Mouse (Mus musculus) brown adipose tissue, adult 24 weeks (tissue): Measurements from ENCODE around the gene Olfr633. TPM values are rescaled to one million over a fixed set of nuclear protein-coding genes. Genes with fewer than 3 reads are reported as not detected.
"Not testable (repeated sequence)": the region's sequence is repeated elsewhere in the genome, so short reads cannot be mapped to it uniquely, and the experiment has no call there.

Experiments
- H3K27ac ChIP-seq: fragments of 200-500 bp; replicated peaks from 2 replicates; pipeline ENCODE4 v1.5.1; 2012; ENCODE audit warnings: low read depth, mild to moderate bottlenecking, low read length
- H3K4me1 ChIP-seq: fragments of 200-500 bp; 2 replicates; pipeline ENCODE4 v1.6.1; 2012; ENCODE audit warnings: low read length, mixed read lengths; ENCODE audit not compliant: control insufficient read depth, insufficient read depth, insufficient read length
- H3K4me3 ChIP-seq: fragments of 200-500 bp; 2 replicates; pipeline ENCODE4 v1.5.1; 2012; ENCODE audit warnings: low read depth, mild to moderate bottlenecking, low read length, moderate library complexity; ENCODE audit not compliant: insufficient read depth
- polyA plus RNA-seq: library from polyadenylated mRNA; stranded (reverse); fragments of >200 nt; gene quantifications from 2 replicates; pipeline ENCODE4 v1.2.4, GENCODE M21; 2012; ENCODE audit not compliant: missing spikeins, insufficient read depth, insufficient read length

The Olfr633 gene
- polyA plus RNA-seq, result not detected in 2 replicates

DNA sequence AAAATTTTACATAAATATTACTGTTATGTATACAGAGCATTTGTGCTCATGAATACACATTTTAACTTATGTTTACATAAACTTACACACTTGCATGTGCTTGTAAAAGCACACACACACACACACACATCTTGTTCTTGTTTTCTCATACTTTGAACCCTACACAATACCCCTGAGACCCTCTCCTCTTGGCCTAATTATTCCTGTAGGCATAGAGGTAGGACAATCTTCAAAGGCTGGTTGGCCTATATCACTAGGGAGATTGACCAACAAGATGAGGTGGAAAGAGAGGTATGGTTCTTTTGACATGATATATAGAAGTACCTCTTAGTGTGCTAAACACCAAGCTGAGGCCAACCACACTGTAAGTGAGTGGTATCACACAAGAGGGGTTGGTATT is at the start of gene Olfr633:
Olfr633 (plus strand) TSS at position 301 of the 400 bp plus-strand sequence.
- H3K4me1 ChIP-seq, result no peaks in the 10 kb centered on the region
- H3K27ac ChIP-seq, result no peak within 1 kb of the TSS
- no peak within 1 kb of the TSS for H3K4me3 ChIP-seq

DNA sequence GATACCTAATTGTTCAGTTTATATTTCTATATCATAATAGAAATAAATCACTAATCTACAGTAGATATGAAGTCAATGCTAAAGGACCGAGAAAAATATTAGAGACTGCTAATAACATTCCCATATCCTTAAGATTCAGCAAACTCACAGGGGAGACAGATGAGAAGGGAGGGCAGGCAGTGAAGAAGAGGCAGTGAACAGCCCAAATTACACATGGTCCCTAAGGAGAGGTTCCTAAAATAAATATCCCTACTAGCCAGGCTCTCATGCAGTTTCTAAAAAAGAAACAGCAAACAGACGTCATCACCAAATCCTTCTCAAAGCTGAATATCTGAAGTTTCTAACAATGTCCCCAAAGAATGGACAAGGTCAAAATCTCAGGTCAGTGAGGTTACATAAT is 41.0 kb upstream of the Olfr633 start, which contains the start of gene Olfr65:
Olfr65 (plus strand) TSS at position 301 of the 400 bp plus-strand sequence.
- Histone ChIP-seq H3K4me3 (no peak within 1 kb of the TSS), H3K27ac (no peak within 1 kb of the TSS), H3K4me1 (no peaks in the 10 kb centered on the region)

DNA sequence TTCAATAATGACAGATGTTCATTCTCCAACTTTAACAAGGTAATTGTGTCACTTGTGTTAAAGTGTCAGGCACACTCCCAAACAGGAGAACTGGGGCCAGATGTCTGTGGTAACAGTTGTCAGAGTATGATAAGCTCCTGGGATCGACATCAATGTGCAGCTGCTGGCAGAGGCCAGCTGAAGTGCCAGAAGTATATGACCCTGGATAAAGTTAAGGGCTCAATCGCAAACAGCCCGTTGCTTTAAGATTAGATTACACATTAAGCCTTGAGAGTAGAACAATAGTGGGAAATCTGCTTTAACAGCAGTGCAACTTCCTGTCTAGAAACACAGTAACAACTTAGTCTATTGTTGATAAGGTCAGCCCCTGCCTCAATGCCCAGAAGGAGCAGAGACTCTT is 34.2 kb upstream of the Olfr633 start:
- no peak overlapping the region for H3K4me3 ChIP-seq
- no peaks in the 10 kb centered on the region for H3K4me1 ChIP-seq
- no peak overlapping the region for H3K27ac ChIP-seq

DNA sequence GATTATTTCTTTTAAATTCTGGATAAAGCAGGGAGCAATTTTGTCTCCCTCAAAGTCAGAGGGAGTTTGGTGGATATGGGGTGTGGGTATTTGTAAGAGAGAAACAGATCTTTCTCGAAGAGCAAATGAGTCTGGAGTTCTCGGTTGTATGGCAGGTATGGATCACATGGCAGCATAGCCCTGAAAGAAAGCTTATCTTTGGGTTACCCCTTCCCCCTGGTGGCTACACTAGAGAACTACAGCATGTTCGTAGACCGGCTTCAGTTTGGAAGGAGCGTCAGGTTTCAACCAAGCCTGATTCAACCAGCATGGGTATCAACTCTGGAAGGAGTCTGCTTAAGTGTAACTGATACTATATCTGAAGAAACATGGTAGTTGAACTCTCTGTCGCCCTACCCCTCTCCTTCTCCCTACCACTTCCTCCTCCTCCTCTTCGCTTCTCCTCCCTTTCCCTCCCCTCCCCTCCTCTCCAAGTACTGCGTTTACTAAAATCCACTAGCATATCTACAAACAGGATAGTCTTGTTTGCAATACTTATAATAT is 31.2 kb upstream of the Olfr633 start:
- H3K4me1 ChIP-seq, result no peaks in the 10 kb centered on the region
- H3K27ac ChIP-seq, result no peak overlapping the region
- H3K4me3 ChIP-seq, result no peak overlapping the region

DNA sequence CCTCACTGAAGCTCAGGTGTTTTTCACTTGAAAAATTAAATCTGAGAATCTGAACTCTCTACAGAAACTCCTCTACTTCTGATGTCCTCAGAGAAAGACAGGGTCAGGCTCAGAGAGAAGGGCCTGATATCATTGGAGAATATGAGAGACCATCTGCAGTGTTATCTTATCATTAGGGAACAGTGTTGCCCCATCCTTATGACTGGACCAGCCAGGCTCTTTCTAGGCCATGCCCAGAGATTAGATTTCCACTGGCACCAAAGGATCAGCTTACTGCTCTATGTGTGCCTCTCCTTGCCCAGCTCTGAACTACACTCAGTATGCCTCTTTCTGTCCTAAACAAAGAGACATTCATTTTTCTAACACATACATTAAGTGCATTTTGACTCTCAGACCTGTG is 28.9 kb upstream of the Olfr633 start:
- Histone ChIP-seq H3K4me1 (no peaks in the 10 kb centered on the region), H3K4me3 (no peak overlapping the region), H3K27ac (no peak overlapping the region)

DNA sequence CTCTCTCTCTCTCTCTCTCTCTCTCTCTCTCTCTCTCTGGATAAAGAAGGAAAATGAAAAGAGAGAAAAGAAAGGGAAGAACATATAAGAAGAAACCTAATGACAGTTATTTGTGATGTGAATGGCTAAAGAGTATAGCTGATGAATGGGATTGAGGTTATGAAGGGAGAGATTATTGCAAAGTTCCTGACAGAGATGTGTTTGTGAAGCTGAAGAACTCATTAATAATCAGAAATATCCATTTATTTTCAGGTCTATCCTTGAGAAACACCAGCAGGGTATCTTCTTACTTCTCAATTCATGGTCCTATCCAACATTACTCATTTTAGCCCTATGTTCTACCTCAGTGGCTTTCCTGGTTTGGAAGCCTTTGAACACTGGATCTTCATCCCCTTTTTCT is 15.7 kb upstream of the Olfr633 start, which contains the start of gene Olfr631:
Olfr631 (plus strand) TSS at position 301 of the 400 bp plus-strand sequence.
- H3K4me3 ChIP-seq, result no peak within 1 kb of the TSS
- no peaks in the 10 kb centered on the region for H3K4me1 ChIP-seq

DNA sequence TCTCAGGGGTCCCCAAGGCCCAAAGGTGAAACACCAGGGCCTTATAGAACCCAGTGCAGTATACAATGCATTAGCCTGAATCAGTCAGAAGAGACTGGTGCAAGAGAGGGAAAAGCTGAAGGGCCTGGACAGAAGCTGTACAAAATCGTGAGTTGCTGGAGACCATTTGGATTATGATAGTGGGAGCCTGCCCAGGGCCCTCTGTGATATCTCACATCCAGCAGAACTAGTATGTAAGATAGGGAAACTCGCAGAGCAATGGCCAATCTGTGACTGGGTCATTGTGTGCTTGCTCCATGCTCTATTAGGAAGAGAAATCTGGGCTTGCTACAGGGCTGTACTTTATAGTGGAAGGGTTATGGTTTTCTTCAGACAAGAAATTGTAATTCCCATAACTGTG is 10.0 kb upstream of the Olfr633 start, which contains the start of gene Olfr632:
Olfr632 (plus strand) TSS at position 84 of the 400 bp plus-strand sequence.
- H3K4me1 ChIP-seq, result no peaks in the 10 kb centered on the region
- no peak within 1 kb of the TSS for H3K4me3 ChIP-seq
- no peak within 1 kb of the TSS for H3K27ac ChIP-seq

More for the DNA sequence above, 15.7 kb upstream of the Olfr633 start, which contains the start of gene Olfr631:
- H3K27ac ChIP-seq, result no peak within 1 kb of the TSS

DNA sequence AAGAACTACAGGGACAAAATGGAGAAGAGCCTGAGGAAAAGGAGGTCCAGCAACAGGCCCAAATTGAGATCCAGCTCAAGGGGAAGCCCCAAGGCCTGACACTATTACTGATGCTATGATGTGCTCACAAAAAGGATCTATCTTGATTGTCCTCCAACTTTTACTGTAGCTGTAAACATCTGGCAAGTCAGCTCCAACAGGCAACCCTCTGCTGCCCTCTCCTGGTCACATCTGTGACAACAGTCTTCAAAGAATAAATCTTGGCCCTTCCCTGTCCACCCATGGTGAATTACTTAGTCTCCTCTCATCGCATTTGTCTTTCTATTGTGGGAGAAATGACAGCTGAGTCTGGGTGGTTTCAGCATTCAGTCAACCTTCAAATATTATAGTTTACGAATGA is 1.5 kb upstream of the Olfr633 start:
- H3K27ac ChIP-seq, result no peak overlapping the region

DNA sequence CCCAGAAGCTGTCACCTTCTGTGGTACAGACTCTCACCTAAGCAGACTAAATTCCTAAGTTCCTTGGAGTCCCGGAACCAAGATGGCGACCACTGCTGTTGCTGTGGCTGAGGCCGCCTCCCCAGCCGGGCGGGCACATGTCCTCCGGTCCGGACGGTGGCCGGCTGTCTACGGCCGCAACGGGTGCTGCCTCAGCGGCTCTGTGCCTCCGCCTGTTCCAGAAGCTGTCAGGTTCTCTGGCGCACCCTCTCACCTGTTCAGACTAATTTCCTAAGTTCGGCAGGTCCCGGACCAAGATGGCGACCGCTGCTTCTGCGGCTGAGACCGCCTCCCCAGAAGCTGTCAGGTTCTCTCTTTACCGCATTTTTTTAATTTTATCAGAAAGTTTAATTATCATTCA is 22.6 kb downstream of the Olfr633 start:
- not testable (repeated sequence) for H3K4me3 ChIP-seq, H3K4me1 ChIP-seq, H3K27ac ChIP-seq

More for the DNA sequence above, 1.5 kb upstream of the Olfr633 start:
- Histone ChIP-seq H3K4me3 (no peak overlapping the region), H3K4me1 (no peaks in the 10 kb centered on the region)

DNA sequence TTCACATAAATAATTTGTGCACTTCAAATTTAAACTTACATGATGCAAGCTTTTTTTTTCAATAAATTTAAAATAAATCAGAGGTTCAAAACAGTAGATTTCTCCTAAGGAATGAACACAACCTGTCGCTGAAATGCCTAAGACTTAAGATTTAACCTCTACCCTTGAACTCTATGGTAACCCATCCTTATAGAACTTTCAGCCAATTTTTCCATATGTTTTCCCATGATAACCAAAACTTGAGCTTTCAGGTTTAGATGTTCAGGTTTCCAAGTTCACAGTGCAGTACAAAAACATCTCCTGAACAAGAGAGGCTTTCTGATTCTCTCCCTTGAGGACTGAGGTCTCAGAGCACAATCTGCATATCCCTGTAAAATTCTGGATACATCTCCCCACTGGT is 26.6 kb downstream of the Olfr633 start, which contains the start of gene Olfr635:
Olfr635 (plus strand) TSS at position 301 of the 400 bp plus-strand sequence.
- Histone ChIP-seq H3K4me1 (no peaks in the 10 kb centered on the region), H3K27ac (no peak within 1 kb of the TSS), H3K4me3 (no peak within 1 kb of the TSS)

DNA sequence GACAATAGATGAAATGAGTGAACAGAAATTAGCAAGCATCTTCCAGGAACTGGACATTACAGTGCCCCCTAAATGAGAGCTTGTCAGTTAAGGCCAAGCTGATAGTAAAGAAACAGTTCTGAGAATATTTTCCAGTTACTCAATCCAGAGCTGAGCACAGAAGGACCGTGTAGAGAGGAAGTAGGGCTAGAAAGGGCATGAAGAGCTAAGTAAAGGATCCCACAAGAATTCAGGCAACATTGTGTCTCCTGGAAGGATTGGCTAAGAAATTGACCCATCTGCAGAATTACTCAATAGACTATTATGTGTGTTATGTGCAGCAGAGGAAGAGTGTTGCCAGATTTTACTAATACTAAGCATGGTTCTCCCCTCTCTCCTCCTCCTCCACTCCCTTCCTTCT is 27.5 kb downstream of the Olfr633 start:
- H3K27ac ChIP-seq, result no peak overlapping the region
- no peaks in the 10 kb centered on the region for H3K4me1 ChIP-seq
- H3K4me3 ChIP-seq, result no peak overlapping the region

DNA sequence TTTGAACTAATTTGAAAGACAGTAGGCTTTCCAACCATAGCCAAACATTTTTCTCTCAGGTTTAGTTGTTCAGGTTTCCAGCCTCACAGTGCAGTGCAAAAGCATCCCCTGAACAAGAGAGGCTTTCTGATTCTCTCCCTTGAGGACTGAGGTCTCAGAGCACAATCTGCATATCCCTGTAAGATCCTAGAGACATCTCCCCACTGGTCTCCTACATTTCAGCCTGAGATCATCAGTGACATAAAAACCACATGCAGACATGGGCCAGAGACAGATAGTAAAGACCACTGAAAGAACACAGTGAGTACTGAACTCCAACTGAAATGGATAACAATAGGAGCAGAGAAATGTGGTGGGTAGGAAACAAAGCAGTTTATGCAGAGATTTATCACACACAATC is 54.2 kb downstream of the Olfr633 start, which contains the start of gene Olfr638:
Olfr638 (plus strand) TSS at position 301 of the 400 bp plus-strand sequence.
- no peak within 1 kb of the TSS for H3K4me3 ChIP-seq
- H3K27ac ChIP-seq, result no peak within 1 kb of the TSS
- no peaks in the 10 kb centered on the region for H3K4me1 ChIP-seq

Other genes with a start within 250 kb of the Olfr633 start
- not detected in 2 replicates for gene Olfr243, start 229.8 kb upstream of the Olfr633 start, polyA plus RNA-seq
- not detected in 2 replicates for gene Olfr628, start 214.1 kb upstream of the Olfr633 start, polyA plus RNA-seq
- not detected in 2 replicates for gene Olfr629, start 199.5 kb upstream of the Olfr633 start, polyA plus RNA-seq
- not detected in 2 replicates for gene Olfr630, start 187.1 kb upstream of the Olfr633 start, polyA plus RNA-seq
- gene Olfr69, start 172.8 kb upstream of the Olfr633 start, polyA plus RNA-seq, result not detected in 2 replicates
- gene Olfr68, start 164.7 kb upstream of the Olfr633 start, polyA plus RNA-seq, result not detected in 2 replicates
- not detected in 2 replicates for gene Olfr67, start 152.6 kb upstream of the Olfr633 start, polyA plus RNA-seq
- gene Hbb-bt, start 130.4 kb upstream of the Olfr633 start, polyA plus RNA-seq, result 87.6 and 749 TPM in 2 replicates
- 880 and 4,613 TPM in 2 replicates for gene Hbb-bs, start 116.3 kb upstream of the Olfr633 start, polyA plus RNA-seq
- not detected in 2 replicates for gene Hbb-bh2, start 103.9 kb upstream of the Olfr633 start, polyA plus RNA-seq
- gene Hbb-bh1, start 101.3 kb upstream of the Olfr633 start, polyA plus RNA-seq, result not detected in 2 replicates
- not detected in 2 replicates for gene Hbb-y, start 91.2 kb upstream of the Olfr633 start, polyA plus RNA-seq
- gene Olfr66, start 58.2 kb upstream of the Olfr633 start, polyA plus RNA-seq, result not detected in 2 replicates
- not detected in 2 replicates for gene Olfr64, start 50.0 kb upstream of the Olfr633 start, polyA plus RNA-seq
- gene Olfr65, start 41.0 kb upstream of the Olfr633 start, polyA plus RNA-seq, result not detected in 2 replicates
- gene Olfr631, start 15.6 kb upstream of the Olfr633 start, polyA plus RNA-seq, result not detected in 2 replicates
- gene Olfr632, start 10.1 kb upstream of the Olfr633 start, polyA plus RNA-seq, result not detected in 2 replicates
- gene Olfr635, start 26.7 kb downstream of the Olfr633 start, polyA plus RNA-seq, result not detected in 2 replicates
- gene Olfr638, start 54.3 kb downstream of the Olfr633 start, polyA plus RNA-seq, result not detected in 2 replicates
- not detected in 2 replicates for gene Olfr639, start 72.9 kb downstream of the Olfr633 start, polyA plus RNA-seq
- not detected in 2 replicates for gene Olfr640, start 81.1 kb downstream of the Olfr633 start, polyA plus RNA-seq
- not detected in 2 replicates for gene Olfr641, start 91.0 kb downstream of the Olfr633 start, polyA plus RNA-seq
- not detected in 2 replicates for gene Olfr642, start 108.2 kb downstream of the Olfr633 start, polyA plus RNA-seq
- not detected in 2 replicates for gene 4930516K23Rik, start 117.0 kb downstream of the Olfr633 start, polyA plus RNA-seq
- not detected in 2 replicates for gene Olfr644, start 127.4 kb downstream of the Olfr633 start, polyA plus RNA-seq
- gene Olfr645, start 141.0 kb downstream of the Olfr633 start, polyA plus RNA-seq, result not detected in 2 replicates
- gene Olfr646, start 160.4 kb downstream of the Olfr633 start, polyA plus RNA-seq, result not detected in 2 replicates
- not detected in 2 replicates for gene Ubqln5, start 185.4 kb downstream of the Olfr633 start, polyA plus RNA-seq
- gene Olfr643, start 193.0 kb downstream of the Olfr633 start, polyA plus RNA-seq, result not detected in 2 replicates
- gene Ubqln3, start 198.8 kb downstream of the Olfr633 start, polyA plus RNA-seq, result not detected in 2 replicates
- not detected in 2 replicates for gene Ubqlnl, start 206.1 kb downstream of the Olfr633 start, polyA plus RNA-seq
- gene Olfm5, start 220.4 kb downstream of the Olfr633 start, polyA plus RNA-seq, result not detected in 2 replicates
- gene Olfr648, start 239.0 kb downstream of the Olfr633 start, polyA plus RNA-seq, result not detected in 2 replicates